Mouse (Mus musculus) T-cell, adult 2 months (primary cell): Measurements from ENCODE around the gene Bin2.

Experiments
- DNase-seq: peaks from one replicate; pipeline ENCODE4 v3.0.0; 2022; ENCODE audit warnings: low spot score

Bin2 gene

GRCm38 (mm10) chr15:100669337-100669736, at the start of gene Bin2:
Gene Bin2 (minus strand): TSS chr15:100669553.
- DNase-seq: peak; percentile 85

GRCm38 (mm10) chr15:100718572-100718971, 49.2 kb upstream of the Bin2 start:
- DNase-seq: peak; percentile 55

GRCm38 (mm10) chr15:100717933-100718332, 48.6 kb upstream of the Bin2 start:
- no peak for DNase-seq

GRCm38 (mm10) chr15:100715399-100715993, 46.1 kb upstream of the Bin2 start:
- DNase-seq: no peak

GRCm38 (mm10) chr15:100714470-100714869, 45.1 kb upstream of the Bin2 start:
- no peak for DNase-seq

- DNase-seq: no peak
Observed at GRCm38 (mm10) chr15:100710838-100711237, 41.5 kb upstream of the Bin2 start.

- DNase-seq: no peak
Observed at GRCm38 (mm10) chr15:100708433-100709078, 39.2 kb upstream of the Bin2 start.

GRCm38 (mm10) chr15:100706226-100706625, 36.9 kb upstream of the Bin2 start:
- DNase-seq: peak; percentile 93

GRCm38 (mm10) chr15:100705376-100705775, 36.0 kb upstream of the Bin2 start:
- no peak for DNase-seq

- DNase-seq: peak; percentile 39
Observed at GRCm38 (mm10) chr15:100703913-100704312, 34.6 kb upstream of the Bin2 start.

GRCm38 (mm10) chr15:100701856-100702255, 32.5 kb upstream of the Bin2 start:
- DNase-seq: no peak

GRCm38 (mm10) chr15:100701108-100701507, 31.8 kb upstream of the Bin2 start:
- DNase-seq: peak; percentile 46

GRCm38 (mm10) chr15:100700424-100700823, 31.1 kb upstream of the Bin2 start:
- DNase-seq: no peak

GRCm38 (mm10) chr15:100699386-100699785, 30.0 kb upstream of the Bin2 start:
- DNase-seq: no peak

- no peak for DNase-seq
Observed at GRCm38 (mm10) chr15:100698078-100698477, 28.7 kb upstream of the Bin2 start.

GRCm38 (mm10) chr15:100694406-100694805, 25.1 kb upstream of the Bin2 start:
- DNase-seq: no peak

GRCm38 (mm10) chr15:100691990-100692389, 22.6 kb upstream of the Bin2 start:
- DNase-seq: no peak

GRCm38 (mm10) chr15:100687430-100687971, 18.1 kb upstream of the Bin2 start, which contains the start of gene Cela1:
Gene Cela1 (minus strand): TSS chr15:100687921.
- DNase-seq: no peak

GRCm38 (mm10) chr15:100686989-100687388, 17.6 kb upstream of the Bin2 start:
- no peak for DNase-seq

GRCm38 (mm10) chr15:100686434-100686833, 17.1 kb upstream of the Bin2 start:
- DNase-seq: no peak

GRCm38 (mm10) chr15:100685849-100686248, 16.5 kb upstream of the Bin2 start:
- DNase-seq: no peak

- DNase-seq: no peak
Observed at GRCm38 (mm10) chr15:100685255-100685654, 15.9 kb upstream of the Bin2 start.

GRCm38 (mm10) chr15:100684450-100684849, 15.1 kb upstream of the Bin2 start:
- no peak for DNase-seq

- DNase-seq: peak; percentile 84
Observed at GRCm38 (mm10) chr15:100683041-100683440, 13.7 kb upstream of the Bin2 start.
